Mouse (Mus musculus) myocyte (in vitro differentiated cells): ENCODE results near the gene Cenpp. TPM values are rescaled to one million over a fixed set of nuclear protein-coding genes. Genes with fewer than 3 reads are reported as not detected.

Experiments
- H3K27me3 ChIP-seq: one replicate; pipeline ENCODE4 v1.6.1; 2011; ENCODE audit not compliant: control insufficient read depth, insufficient read depth, insufficient read length
- H3K36me3 ChIP-seq: one replicate; pipeline ENCODE4 v1.6.1; 2011; ENCODE audit not compliant: control insufficient read depth, insufficient read depth
- H3K4me2 ChIP-seq: one replicate; pipeline ENCODE4 v1.6.1; 2011; ENCODE audit warnings: low read depth, control low read depth
- H3K4me3 ChIP-seq: one replicate; pipeline ENCODE4 v1.5.1; 2011; ENCODE audit warnings: mild to moderate bottlenecking, control low read depth, moderate library complexity
- H3K79me2 ChIP-seq: one replicate; pipeline ENCODE4 v1.6.1; 2011; ENCODE audit not compliant: control insufficient read depth, insufficient read depth
- H3ac ChIP-seq: one replicate; pipeline ENCODE4 v1.6.1; 2011; ENCODE audit not compliant: control insufficient read depth, insufficient read length
- CEBPB ChIP-seq: IDR thresholded peaks from 2 replicates; pipeline ENCODE4 v1.6.1; 2011; ENCODE audit warnings: mild to moderate bottlenecking, moderate library complexity; ENCODE audit not compliant: poor library complexity, insufficient read depth, severe bottlenecking
- E2F4 ChIP-seq: IDR thresholded peaks from one replicate; pipeline ENCODE4 v1.6.1; 2011; ENCODE audit warnings: mild to moderate bottlenecking, control low read depth, moderate library complexity; ENCODE audit not compliant: insufficient read depth
- MAX ChIP-seq: IDR thresholded peaks from one replicate; pipeline ENCODE4 v1.6.1; 2011; ENCODE audit warnings: low read depth, mild to moderate bottlenecking, control low read depth
- MYOD1 ChIP-seq, 3 experiments: IDR thresholded peaks; one replicate each; pipeline ENCODE4 v1.6.1; 2011; ENCODE audit warnings: control low read depth in 2 of 3, low read depth in 2 of 3, mild to moderate bottlenecking in 2 of 3, moderate library complexity in 1 of 3; ENCODE audit not compliant: insufficient read length in 2 of 3, control insufficient read depth in 1 of 3
- MYOG ChIP-seq, 3 experiments: IDR thresholded peaks; one replicate each; pipeline ENCODE4 v1.6.1; 2011; ENCODE audit warnings: control low read depth in 2 of 3, low read depth in 2 of 3, mild to moderate bottlenecking in 2 of 3; ENCODE audit not compliant: insufficient read length in 2 of 3, control insufficient read depth in 1 of 3, insufficient read depth in 1 of 3
- POLR2A ChIP-seq: IDR thresholded peaks from one replicate; pipeline ENCODE4 v1.6.1; 2011; ENCODE audit warnings: low read depth, mild to moderate bottlenecking, control low read depth, moderate library complexity; ENCODE audit not compliant: insufficient read length
- POLR2AphosphoS2 ChIP-seq: IDR thresholded peaks from one replicate; pipeline ENCODE4 v1.6.1; 2011; ENCODE audit warnings: low read depth, control low read depth; ENCODE audit not compliant: insufficient read length
- REST ChIP-seq: IDR thresholded peaks from one replicate; pipeline ENCODE4 v1.6.1; 2011; ENCODE audit warnings: mild to moderate bottlenecking, control low read depth, moderate library complexity; ENCODE audit not compliant: insufficient read depth, insufficient read length
- SRF ChIP-seq: IDR thresholded peaks from one replicate; pipeline ENCODE4 v1.6.1; 2011; ENCODE audit warnings: low read depth; ENCODE audit not compliant: control insufficient read depth, insufficient read length
- TCF12 ChIP-seq: IDR thresholded peaks from one replicate; pipeline ENCODE4 v1.6.1; 2011; ENCODE audit warnings: mild to moderate bottlenecking, control low read depth; ENCODE audit not compliant: poor library complexity, insufficient read depth, severe bottlenecking
- TCF3 ChIP-seq: IDR thresholded peaks from one replicate; pipeline ENCODE4 v1.6.1; 2011; ENCODE audit warnings: low read depth, control low read depth; ENCODE audit not compliant: insufficient read length
- USF1 ChIP-seq: IDR thresholded peaks from one replicate; pipeline ENCODE4 v1.6.1; 2011; ENCODE audit warnings: low read depth, mild to moderate bottlenecking, control low read depth, moderate library complexity
- polyA plus RNA-seq: library from polyadenylated mRNA; unstranded; fragments of >200 nt; fragmentation: generic; extraction: Trizol; gene quantifications from one replicate; pipeline ENCODE4 v1.2.1, GENCODE M21; 2012; ENCODE audit warnings: missing spikeins

The Cenpp gene
- polyA plus RNA-seq, 1 experiment = 6.3 TPM

GRCm38 (mm10) chr13:49546517-49546916 is 106.1 kb downstream of the Cenpp start:
- TF ChIP-seq MYOG (IDR thresholded peaks at IDR 0.05; ENCODE audit: control insufficient read depth in 1 of 3, insufficient read depth in 1 of 3, insufficient read length in 2 of 3, low read depth in 2 of 3) (no peak), E2F4 (no peak)
- no peak overlapping the region for H3ac ChIP-seq
- no peak overlapping the region for H3K4me3 ChIP-seq
- H3K4me2 ChIP-seq = peak overlapping the region; percentile 28
- H3K36me3 ChIP-seq = no peaks in the 10 kb centered on the region
- no peaks in the 10 kb centered on the region for H3K27me3 ChIP-seq
- H3K79me2 ChIP-seq = no peaks in the 10 kb centered on the region

GRCm38 (mm10) chr13:49545646-49546045 is 106.9 kb downstream of the Cenpp start:
- H3K4me3 ChIP-seq = no peak overlapping the region
- TF ChIP-seq POLR2AphosphoS2 (no peak), MYOG (IDR thresholded peaks at IDR 0.05; ENCODE audit: control insufficient read depth in 1 of 3, insufficient read depth in 1 of 3, insufficient read length in 2 of 3, low read depth in 2 of 3) (peak in 2 of 3 experiments; percentile 22 to 64), MYOD1 (IDR thresholded peaks at IDR 0.05; ENCODE audit: control insufficient read depth in 1 of 3, insufficient read length in 2 of 3, low read depth in 2 of 3) (peak; percentile 54 to 72 (median 56))
- H3K27me3 ChIP-seq = no peaks in the 10 kb centered on the region
- no peak overlapping the region for H3ac ChIP-seq
- H3K4me2 ChIP-seq = peak overlapping the region; percentile 28
- H3K79me2 ChIP-seq = no peaks in the 10 kb centered on the region
- H3K36me3 ChIP-seq = no peaks in the 10 kb centered on the region

- H3K79me2 ChIP-seq = no peaks in the 10 kb centered on the region
- H3K4me2 ChIP-seq = peak within 1 kb of the TSS; percentile 28
- H3K4me3 ChIP-seq = no peak within 1 kb of the TSS
- H3K27me3 ChIP-seq = no peaks in the 10 kb centered on the region
- H3K36me3 ChIP-seq = no peaks in the 10 kb centered on the region
- TF ChIP-seq TCF12 (no peak), TCF3 (no peak), E2F4 (no peak), CEBPB (no peak), POLR2A (no peak), MAX (no peak), POLR2AphosphoS2 (no peak), MYOG (IDR thresholded peaks at IDR 0.05; ENCODE audit: control insufficient read depth in 1 of 3, insufficient read depth in 1 of 3, insufficient read length in 2 of 3, low read depth in 2 of 3) (no peak), USF1 (no peak), MYOD1 (IDR thresholded peaks at IDR 0.05; ENCODE audit: control insufficient read depth in 1 of 3, insufficient read length in 2 of 3, low read depth in 2 of 3) (no peak), SRF (no peak), REST (no peak)
- H3ac ChIP-seq = no peak within 1 kb of the TSS
These were observed 108.3 kb downstream of the Cenpp start, which contains the start of gene Aspn for GRCm38 (mm10) chr13:49544279-49544678. Gene Aspn (plus strand): TSS chr13:49544443.

GRCm38 (mm10) chr13:49538693-49539092 is 113.9 kb downstream of the Cenpp start:
- Histone ChIP-seq H3ac (no peak overlapping the region), H3K27me3 (no peaks in the 10 kb centered on the region), H3K4me3 (no peak overlapping the region), H3K4me2 (no peak overlapping the region), H3K36me3 (no peaks in the 10 kb centered on the region), H3K79me2 (peaks cover 3% of the 10 kb centered on the region)
- TF ChIP-seq TCF3 = no peak
- no peak for TF ChIP-seq REST
- TF ChIP-seq MYOG (IDR thresholded peaks at IDR 0.05; ENCODE audit: control insufficient read depth in 1 of 3, insufficient read depth in 1 of 3, insufficient read length in 2 of 3, low read depth in 2 of 3) = no peak

- no peak for TF ChIP-seq CEBPB
- TF ChIP-seq SRF = no peak
- TF ChIP-seq USF1 = no peak
- no peak for TF ChIP-seq REST
- TF ChIP-seq E2F4 = no peak
- TF ChIP-seq TCF3 = no peak
- TF ChIP-seq MYOG (IDR thresholded peaks at IDR 0.05; ENCODE audit: control insufficient read depth in 1 of 3, insufficient read depth in 1 of 3, insufficient read length in 2 of 3, low read depth in 2 of 3) = no peak
- no peak for TF ChIP-seq MYOD1 (IDR thresholded peaks at IDR 0.05; ENCODE audit: control insufficient read depth in 1 of 3, insufficient read length in 2 of 3, low read depth in 2 of 3)
- no peak for TF ChIP-seq POLR2A
- TF ChIP-seq TCF12 = no peak
- no peak for TF ChIP-seq MAX
- TF ChIP-seq POLR2AphosphoS2 = no peak
- Histone ChIP-seq H3K4me2 (no peak overlapping the region), H3K79me2 (peaks cover 3% of the 10 kb centered on the region), H3K36me3 (no peaks in the 10 kb centered on the region), H3ac (no peak overlapping the region), H3K27me3 (no peaks in the 10 kb centered on the region), H3K4me3 (no peak overlapping the region)
These were observed 115.6 kb downstream of the Cenpp start for GRCm38 (mm10) chr13:49536946-49537345.
